ENCODE assay signal across 32 mouse cellular contexts in the genomic region with DNA sequence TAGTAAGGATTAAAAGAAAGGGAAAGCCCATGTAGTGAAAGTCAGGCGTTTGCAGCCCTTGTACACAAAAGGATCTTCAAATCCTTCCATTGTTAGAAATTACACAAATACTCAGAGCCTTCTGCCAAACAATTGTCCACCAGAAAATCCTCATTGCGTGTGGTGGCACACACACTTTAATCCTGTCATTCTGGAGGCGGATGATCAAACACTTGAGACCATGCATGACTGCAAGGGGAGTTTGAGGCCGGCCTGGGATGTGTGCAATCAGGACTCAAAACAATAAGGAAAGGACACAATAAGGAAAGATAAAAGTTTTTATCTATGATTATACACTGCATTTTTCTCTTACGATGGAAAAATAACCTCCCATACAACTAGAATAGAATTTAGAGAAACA. TPM values are rescaled to one million over a fixed set of nuclear protein-coding genes. Genes with fewer than 3 reads are reported as not detected.
"Had no signal": no experiment of that assay in that cellular context is flagged by ENCODE, and none has a peak within 500 bp of the region (broad histone marks: within the 10 kb centered on the region; RNA-seq: fewer than 3 reads in every experiment).

No protein-coding gene starts in this region.

- H3K4me3 ChIP-seq: heart, adult 2 months; hindbrain, embryonic 13.5 days; layer of hippocampus, adult 2 months; left cerebral cortex, adult 2 months had no signal

- H3K27ac ChIP-seq: heart, adult 2 months; kidney, postnatal 0 days; layer of hippocampus, adult 2 months; left cerebral cortex, adult 2 months had no signal

- DNase-seq: forebrain, postnatal 0 days; gastrocnemius, postnatal 14 days; gastrocnemius, postnatal 36 days; heart, postnatal 10 days; kidney, adult 11 months; kidney, adult 2 months; kidney, adult 9 months; kidney, postnatal 14 days; kidney, postnatal 4 days; liver had no signal

- ATAC-seq: forebrain, postnatal 0 days; hindbrain, postnatal 0 days; intestine, embryonic 16.5 days had no signal

- H3K9me3 ChIP-seq: heart, embryonic 12.5 days; hindbrain, embryonic 13.5 days; hindbrain, embryonic 15.5 days; kidney, embryonic 15.5 days; limb, embryonic 10.5 days; limb, embryonic 12.5 days had no signal

- H3K9ac ChIP-seq: forebrain, postnatal 0 days; hindbrain, embryonic 13.5 days had no signal

- H3K27me3 ChIP-seq: heart, embryonic 12.5 days; hindbrain, embryonic 13.5 days; hindbrain, embryonic 15.5 days; kidney, embryonic 15.5 days; limb, embryonic 12.5 days had no signal

RNA-seq across cellular contexts. Expression of a gene that starts 21.2 kb away (rescaled TPM):
- total RNA-seq: forebrain, postnatal 0 days; gastrocnemius, adult 18-20 months; gastrocnemius, adult 8-10 months; gastrocnemius, postnatal 14 days; gastrocnemius, postnatal 36 days; heart, adult 2 months; heart, postnatal 10 days; heart, postnatal 25 days; hematopoietic stem cell, adult 5-6 weeks; layer of hippocampus, postnatal 10 days; left cerebral cortex, adult 2 months; left cerebral cortex, postnatal 14 days; left cerebral cortex, postnatal 36 days had no signal
- polyA plus RNA-seq: heart, embryonic 14.5 days; heart, embryonic 16.5 days; limb, embryonic 12.5 days; liver, embryonic 11.5 days had no signal
